Mouse (Mus musculus): Measurements from ENCODE around the gene Orm1.

DNA sequence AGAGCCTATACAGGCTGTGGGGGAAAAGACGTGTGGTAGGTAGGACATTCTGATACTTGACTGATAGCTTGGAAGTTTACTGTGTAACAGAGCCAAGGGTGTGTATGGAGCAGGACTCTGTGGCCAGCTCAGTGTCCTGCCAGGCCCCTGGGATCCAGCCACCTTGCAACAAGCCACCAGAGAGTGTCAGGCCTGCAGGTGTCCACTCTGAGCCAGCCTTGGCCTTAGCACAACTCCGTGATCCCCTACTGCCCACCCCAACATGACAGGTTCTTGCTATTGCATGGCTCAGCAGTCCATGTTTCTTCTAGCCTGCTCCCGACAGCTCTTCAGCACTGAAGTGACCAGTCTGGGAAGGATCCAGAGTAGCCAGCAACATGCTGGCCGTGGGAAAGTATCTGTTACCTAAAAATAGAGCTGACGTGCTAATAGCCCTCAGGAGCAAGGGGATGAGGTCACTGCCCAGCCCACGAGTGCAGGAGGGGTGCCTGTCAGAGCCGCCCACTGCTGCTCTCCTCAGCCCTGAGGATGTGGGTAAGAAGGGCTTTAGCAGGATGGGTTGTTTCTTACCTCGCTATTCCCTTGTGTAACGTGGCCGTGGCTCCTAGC lies 34.0 kb upstream of the Orm1 start:
- no peak for TF ChIP-seq CTCF (IDR thresholded peaks at IDR 0.05; ENCODE audit: low read depth)
- TF ChIP-seq EP300 (optimal IDR thresholded peaks at IDR 0.05) = no peak

Measured in stomach, postnatal 0 days (tissue).